Mouse (Mus musculus) heart, embryonic 12.5 days (tissue): Measurements from ENCODE around the gene Bnip2. TPM values are rescaled to one million over a fixed set of nuclear protein-coding genes. Genes with fewer than 3 reads are reported as not detected.

Experiments used
- ATAC-seq: fragments of 200-750 bp; cut with Nextera tagmentation; 2 replicates; pipeline ENCODE4 v1.8.0; 2017; ENCODE audit warnings: moderate TSS enrichment, moderate library complexity; ENCODE audit not compliant: insufficient number of reproducible peaks, low FRiP score
- H3K27ac ChIP-seq: fragments of 300-500 bp; sonication (generic); 2 replicates; pipeline ENCODE4 v1.5.1; 2016; ENCODE audit warnings: mild to moderate bottlenecking, moderate library complexity; ENCODE audit not compliant: poor library complexity, severe bottlenecking
- H3K27me3 ChIP-seq: fragments of 300-500 bp; sonication (generic); replicated peaks from 2 replicates; pipeline ENCODE4 v1.6.1; 2016; ENCODE audit warnings: mild to moderate bottlenecking, moderate library complexity
- H3K36me3 ChIP-seq: fragments of 300-500 bp; sonication (generic); 2 replicates; pipeline ENCODE4 v1.6.1; 2016; ENCODE audit warnings: mild to moderate bottlenecking, moderate library complexity
- H3K4me1 ChIP-seq: fragments of 300-500 bp; sonication (generic); replicated peaks from 2 replicates; pipeline ENCODE4 v1.6.1; 2016; ENCODE audit warnings: mild to moderate bottlenecking
- H3K4me2 ChIP-seq: fragments of 300-500 bp; sonication (generic); 2 replicates; pipeline ENCODE4 v1.6.1; 2016; ENCODE audit warnings: mild to moderate bottlenecking, moderate library complexity
- H3K4me3 ChIP-seq: fragments of 300-500 bp; sonication (generic); 2 replicates; pipeline ENCODE4 v1.5.1; 2016; ENCODE audit warnings: mild to moderate bottlenecking
- H3K9ac ChIP-seq: fragments of 300-500 bp; sonication (generic); 2 replicates; pipeline ENCODE4 v1.6.1; 2016; ENCODE audit warnings: mild to moderate bottlenecking, moderate library complexity
- H3K9me3 ChIP-seq: fragments of 300-500 bp; sonication (generic); replicated peaks from 2 replicates; pipeline ENCODE4 v1.6.1; 2016; ENCODE audit warnings: mild to moderate bottlenecking, moderate library complexity
- WGBS: fragments of 180-500 bp; shearing (Covaris S2); methylation state at CpG from one replicate; pipeline ENCODE4 v1.1.7; 2016; 5-methylcytosine and 5-hydroxymethylcytosine counted together
- polyA plus RNA-seq: library from polyadenylated mRNA; unstranded; fragments of >200 nt; fragmentation: Nextera tagmentation; extraction: Ambion mirVana; gene quantifications from 2 replicates; pipeline ENCODE4 v1.2.1, GENCODE M21; 2016

The Bnip2 gene
- polyA plus RNA-seq, result 119 and 127 TPM in 2 replicates

DNA sequence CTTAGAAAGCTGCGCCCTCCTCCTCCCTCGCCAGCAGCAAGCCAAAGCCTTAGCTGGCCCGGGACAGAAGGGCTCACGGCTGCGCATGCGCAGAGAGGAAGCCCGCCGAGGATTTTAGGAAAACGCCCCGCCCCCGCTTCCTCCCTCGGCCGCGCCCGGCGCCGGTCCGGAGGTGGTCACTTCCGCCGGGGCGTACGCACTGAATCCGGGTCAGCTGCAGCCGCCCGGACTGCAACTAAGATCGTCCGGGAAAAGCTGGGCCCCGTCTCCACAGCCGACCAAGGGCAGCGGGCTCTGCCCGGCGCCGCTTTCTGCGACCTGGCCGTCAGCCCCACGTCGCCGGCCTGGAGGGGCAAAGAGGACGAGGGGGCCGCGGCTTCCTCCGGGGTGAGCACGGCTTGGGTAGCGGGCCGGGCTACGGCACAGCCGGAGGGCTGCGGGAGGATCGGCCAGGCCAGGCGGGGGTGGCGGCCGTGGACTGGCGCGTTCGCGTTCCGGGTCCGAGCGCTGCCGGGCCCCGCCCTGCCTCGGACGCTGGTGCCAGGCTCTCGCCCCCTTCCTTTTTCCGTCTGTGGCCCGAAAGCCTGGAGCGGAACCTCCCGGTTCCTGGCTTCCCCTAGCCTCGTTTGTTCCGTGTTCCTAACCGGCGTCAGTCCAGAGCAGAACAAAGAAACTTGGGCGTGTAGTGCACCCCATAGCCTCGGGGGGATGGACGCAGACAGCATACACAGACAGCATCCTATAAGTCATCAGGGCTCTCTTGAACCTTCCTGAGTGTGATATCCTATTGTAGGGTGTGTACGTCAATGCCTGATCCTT is at the start of gene Bnip2:
Bnip2 (plus strand) TSS at position 164 of the 819 bp plus-strand sequence.
- Histone ChIP-seq H3K27ac (peak within 1 kb of the TSS; percentile 97), H3K4me3 (peak within 1 kb of the TSS; percentile 96), H3K27me3 (no peaks in the 10 kb centered on the region), H3K4me2 (peak within 1 kb of the TSS; percentile 80), H3K36me3 (peaks cover 10% of the 10 kb centered on the region; the same call in 1 of the 2 replicates), H3K4me1 (peaks cover 39% of the 10 kb centered on the region), H3K9ac (peak within 1 kb of the TSS; percentile 98), H3K9me3 (no peaks in the 10 kb centered on the region)
- WGBS, result under 1% methylated on average over 76 of the region's 76 CpGs
- ATAC-seq, result peak; percentile 94

DNA sequence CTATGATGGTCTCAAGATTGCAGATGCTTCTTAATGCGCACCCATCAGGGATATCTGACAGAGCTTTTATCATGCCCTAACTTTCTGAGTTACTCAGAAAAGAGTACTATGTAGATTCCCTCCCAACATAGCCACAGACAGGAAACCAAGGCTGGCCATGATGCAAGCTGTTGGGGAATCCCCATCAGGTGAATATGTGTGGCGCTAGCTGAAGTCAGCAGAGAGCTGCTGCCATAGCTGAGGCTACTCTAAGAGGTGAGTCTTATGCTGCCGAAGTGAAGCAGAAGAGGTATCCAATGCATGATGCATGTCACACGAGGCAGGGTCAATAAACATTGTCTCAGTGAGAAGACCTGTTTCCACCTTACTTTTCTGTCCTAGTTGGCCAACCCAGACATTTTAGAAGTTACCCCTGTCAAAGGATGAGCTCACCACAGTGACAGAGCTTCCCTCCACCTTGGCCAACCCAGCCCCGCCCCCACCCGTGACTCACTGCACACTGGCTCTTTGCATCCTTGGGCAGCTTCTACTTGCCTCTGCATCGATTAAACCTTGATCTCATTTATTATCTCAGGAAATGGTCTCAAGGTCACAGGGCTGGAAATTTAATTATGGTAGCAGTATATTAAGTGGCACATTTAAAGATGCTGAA is 48.3 kb upstream of the Bnip2 start:
- no peak for ATAC-seq
- Histone ChIP-seq H3K4me1 (no peaks in the 10 kb centered on the region), H3K9ac (no peak overlapping the region), H3K4me2 (no peak overlapping the region), H3K27me3 (no peaks in the 10 kb centered on the region), H3K9me3 (no peaks in the 10 kb centered on the region), H3K27ac (no peak overlapping the region), H3K4me3 (no peak overlapping the region), H3K36me3 (no peaks in the 10 kb centered on the region)
- whole genome bisulfite sequencing, result 83% methylated on average over 7 of the region's 7 CpGs

DNA sequence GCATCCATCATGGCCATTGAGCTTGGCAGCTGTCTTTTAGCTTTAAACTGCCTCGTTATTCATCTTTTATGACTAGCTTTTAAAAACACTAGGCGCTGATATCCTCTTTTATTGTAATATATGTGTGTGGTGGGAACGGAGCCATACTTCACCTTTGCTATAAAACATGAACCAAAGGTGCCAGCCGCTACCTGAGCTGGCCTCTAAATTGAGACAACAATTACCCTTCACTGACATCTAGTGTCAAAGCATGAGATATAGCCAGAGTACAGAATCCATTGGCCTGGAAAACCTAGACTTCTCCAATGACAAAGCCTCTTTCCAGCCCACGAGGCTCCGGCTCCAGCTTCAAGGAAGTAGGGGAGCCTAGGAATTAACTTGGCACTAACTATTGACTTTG is 47.7 kb upstream of the Bnip2 start:
- H3K27me3 ChIP-seq, result no peaks in the 10 kb centered on the region
- H3K9me3 ChIP-seq, result no peaks in the 10 kb centered on the region
- H3K27ac ChIP-seq, result no peak overlapping the region
- no peaks in the 10 kb centered on the region for H3K36me3 ChIP-seq
- no peak for ATAC-seq
- no peak overlapping the region for H3K4me3 ChIP-seq
- H3K4me2 ChIP-seq, result no peak overlapping the region
- H3K9ac ChIP-seq, result no peak overlapping the region
- 77% methylated on average over 6 of the region's 6 CpGs for WGBS
- no peaks in the 10 kb centered on the region for H3K4me1 ChIP-seq

DNA sequence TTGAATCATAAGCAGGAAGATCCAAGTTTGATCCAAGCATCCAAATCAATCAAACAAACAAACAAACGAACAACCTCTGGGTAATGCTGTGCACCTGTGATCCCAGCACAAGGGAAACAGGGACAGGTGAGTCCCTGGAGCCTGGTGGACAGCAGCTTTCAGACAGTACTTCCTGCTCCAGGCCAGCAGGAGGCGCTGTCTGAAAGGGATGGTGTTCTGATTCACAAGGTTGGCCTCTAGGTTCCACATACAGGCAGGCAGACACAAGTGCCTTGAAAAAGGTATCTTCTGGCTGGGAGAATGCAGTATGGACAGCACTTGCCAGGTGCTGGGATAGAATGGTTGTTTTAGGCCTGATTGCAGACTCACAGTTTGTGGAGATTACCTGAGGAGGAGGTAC is 40.3 kb upstream of the Bnip2 start:
- Histone ChIP-seq H3K4me2 (no peak overlapping the region), H3K27ac (no peak overlapping the region), H3K9me3 (no peaks in the 10 kb centered on the region), H3K4me1 (no peaks in the 10 kb centered on the region), H3K9ac (no peak overlapping the region), H3K27me3 (no peaks in the 10 kb centered on the region), H3K4me3 (no peak overlapping the region), H3K36me3 (no peaks in the 10 kb centered on the region)
- 10% methylated on average over 2 of the region's 2 CpGs for WGBS
- ATAC-seq, result no peak

DNA sequence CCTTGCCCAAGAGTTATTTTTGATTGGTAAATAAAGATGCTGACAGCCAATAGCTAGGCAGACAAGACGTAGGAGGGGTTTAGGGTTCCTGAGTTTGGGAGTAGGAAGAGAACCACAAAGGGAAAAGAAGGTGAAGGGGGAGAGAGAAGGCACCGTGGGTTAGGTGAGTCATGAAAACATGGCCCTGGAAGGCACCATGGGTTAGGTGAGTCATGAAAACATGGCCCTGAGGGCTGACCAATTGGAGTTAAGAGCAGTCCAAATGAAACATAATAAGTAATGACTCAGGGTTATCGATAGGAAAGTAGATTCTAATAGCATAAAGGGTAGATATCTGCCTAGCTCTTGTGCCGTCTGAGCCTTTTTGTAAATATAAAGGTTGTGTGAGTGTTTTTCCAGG is 39.6 kb upstream of the Bnip2 start:
- Histone ChIP-seq H3K27ac (no peak overlapping the region), H3K4me3 (no peak overlapping the region), H3K36me3 (no peaks in the 10 kb centered on the region), H3K4me1 (no peaks in the 10 kb centered on the region), H3K27me3 (no peaks in the 10 kb centered on the region), H3K9ac (no peak overlapping the region), H3K4me2 (no peak overlapping the region), H3K9me3 (no peaks in the 10 kb centered on the region)
- ATAC-seq, result no peak
- WGBS, result 70% methylated on average over 4 of the region's 4 CpGs

DNA sequence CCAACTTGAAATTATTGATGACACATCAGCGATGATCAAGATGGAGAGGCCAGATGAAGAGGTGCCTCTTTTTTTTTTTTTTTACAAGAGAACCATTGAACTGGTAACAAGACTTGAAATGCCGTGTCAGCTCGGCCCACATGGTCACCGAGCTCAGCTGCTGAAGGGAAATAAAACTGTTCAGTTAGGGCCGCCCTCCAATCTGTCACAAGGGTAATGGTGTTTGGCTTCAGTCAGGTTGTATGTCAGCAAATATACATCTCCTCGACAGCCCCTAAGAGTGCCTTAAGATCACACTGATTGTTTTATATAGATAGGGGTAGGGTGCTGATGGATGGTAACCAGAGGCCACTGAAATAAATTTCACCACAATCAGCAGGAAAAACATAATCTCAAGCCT is 28.3 kb upstream of the Bnip2 start:
- H3K4me1 ChIP-seq, result 0 out of 2 replicates have a peak, but pooled peaks cover 4% of the 10 kb centered on the region
- no peaks in the 10 kb centered on the region for H3K27me3 ChIP-seq
- no peak overlapping the region for H3K4me2 ChIP-seq
- peaks cover 12% of the 10 kb centered on the region for H3K9me3 ChIP-seq
- no peaks in the 10 kb centered on the region for H3K36me3 ChIP-seq
- no peak overlapping the region for H3K4me3 ChIP-seq
- H3K27ac ChIP-seq, result no peak overlapping the region
- ATAC-seq, result no peak
- no peak overlapping the region for H3K9ac ChIP-seq
- 47% methylated on average over 6 of the region's 6 CpGs for WGBS

DNA sequence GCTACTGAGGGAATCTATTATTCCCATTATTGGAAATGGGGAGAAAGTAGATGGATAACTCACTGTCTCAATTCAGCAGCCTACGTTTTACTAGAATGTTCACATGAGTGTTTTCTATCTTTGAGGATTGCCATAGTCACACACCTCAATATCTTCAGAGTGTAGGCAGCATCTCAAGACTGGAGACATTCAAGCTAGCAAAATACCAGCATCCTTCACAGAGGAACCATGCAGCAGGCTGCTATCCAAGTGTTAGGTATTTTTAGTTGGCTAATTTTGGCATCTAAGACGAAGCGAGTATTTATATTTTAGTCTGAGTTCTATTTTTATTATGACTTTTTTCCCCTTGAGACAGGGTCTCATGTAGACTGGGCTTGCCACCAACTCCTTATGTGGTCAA is 24.9 kb upstream of the Bnip2 start:
- peaks cover 12% of the 10 kb centered on the region for H3K9me3 ChIP-seq
- H3K27ac ChIP-seq, result no peak overlapping the region
- H3K9ac ChIP-seq, result no peak overlapping the region
- no peak overlapping the region for H3K4me3 ChIP-seq
- no peak for ATAC-seq
- WGBS, result 50% methylated on average over 3 of the region's 3 CpGs
- H3K4me1 ChIP-seq, result 0 out of 2 replicates have a peak, but pooled peaks cover 4% of the 10 kb centered on the region
- no peak overlapping the region for H3K4me2 ChIP-seq
- H3K27me3 ChIP-seq, result no peaks in the 10 kb centered on the region
- no peaks in the 10 kb centered on the region for H3K36me3 ChIP-seq

DNA sequence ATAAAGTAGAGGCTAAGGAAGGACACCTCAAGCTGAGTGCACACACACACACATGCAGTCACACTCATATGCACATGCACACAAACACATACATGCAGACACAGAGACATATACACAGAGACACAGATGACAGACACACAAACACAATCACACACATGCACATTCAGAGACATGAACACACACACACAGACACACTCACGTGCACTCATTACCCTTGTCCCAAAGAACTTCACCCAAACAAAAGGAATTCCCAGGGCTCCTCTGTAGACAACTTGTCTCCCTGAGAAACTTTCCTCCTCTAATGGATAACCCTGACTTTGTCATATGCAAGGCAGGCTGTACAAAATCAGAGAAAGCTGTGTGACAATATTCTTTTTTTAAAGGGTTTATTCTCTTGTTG is 3.7 kb upstream of the Bnip2 start:
- no peak overlapping the region for H3K4me3 ChIP-seq
- WGBS, result 76% methylated on average over 1 of the region's 1 CpGs

DNA sequence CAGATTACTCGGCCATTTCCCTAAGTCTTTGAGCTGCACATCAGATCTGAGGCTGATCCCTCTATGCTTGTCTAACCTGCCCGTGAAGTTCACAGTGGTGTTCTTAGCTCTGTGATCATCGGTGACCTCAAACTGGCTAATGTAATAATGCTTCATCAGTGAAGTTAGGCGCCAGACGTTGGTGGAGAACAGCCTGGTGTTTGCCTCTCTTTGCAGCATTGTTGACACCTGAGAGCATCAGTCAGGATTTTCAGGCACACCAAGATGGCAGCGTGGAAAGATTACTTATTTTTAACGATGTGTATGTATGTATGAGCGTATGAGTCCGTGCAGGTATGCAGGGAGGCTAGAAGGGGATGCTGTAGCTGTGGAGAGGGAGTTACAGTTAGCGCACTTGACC is 3.2 kb upstream of the Bnip2 start:
- Histone ChIP-seq H3K27me3 (no peaks in the 10 kb centered on the region), H3K4me1 (peaks cover 11% of the 10 kb centered on the region), H3K4me2 (no peak overlapping the region), H3K27ac (no peak overlapping the region), H3K9ac (no peak overlapping the region), H3K9me3 (no peaks in the 10 kb centered on the region), H3K36me3 (no peaks in the 10 kb centered on the region), H3K4me3 (no peak overlapping the region)
- ATAC-seq, result no peak
- 82% methylated on average over 10 of the region's 10 CpGs for WGBS

More for the DNA sequence above, 3.7 kb upstream of the Bnip2 start:
- H3K4me2 ChIP-seq, result no peak overlapping the region
- H3K27me3 ChIP-seq, result no peaks in the 10 kb centered on the region
- no peaks in the 10 kb centered on the region for H3K9me3 ChIP-seq
- no peaks in the 10 kb centered on the region for H3K36me3 ChIP-seq
- no peak overlapping the region for H3K9ac ChIP-seq
- H3K27ac ChIP-seq, result no peak overlapping the region
- peaks cover 6% of the 10 kb centered on the region for H3K4me1 ChIP-seq
- ATAC-seq, result no peak

DNA sequence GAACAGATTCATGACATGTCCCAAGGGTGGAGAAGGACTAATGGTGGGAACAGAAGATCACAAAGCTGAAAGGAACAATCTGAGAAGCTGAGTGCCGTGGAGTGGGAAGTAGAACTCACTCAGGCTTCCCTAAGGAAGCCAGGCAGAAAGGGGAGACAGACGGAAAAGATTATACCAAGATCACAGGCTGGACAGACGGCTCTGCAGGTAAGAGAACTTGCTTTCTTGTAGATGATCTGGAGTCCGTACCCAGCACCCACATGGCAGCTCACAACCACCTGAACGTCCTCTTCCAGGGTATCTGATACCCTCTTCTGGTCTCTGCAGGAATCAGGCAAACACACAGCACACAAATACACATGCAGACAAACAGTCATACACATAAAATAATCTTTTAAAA is 2.7 kb upstream of the Bnip2 start:
- H3K4me2 ChIP-seq, result no peak overlapping the region
- H3K9ac ChIP-seq, result no peak overlapping the region
- peaks cover 16% of the 10 kb centered on the region for H3K4me1 ChIP-seq
- H3K36me3 ChIP-seq, result no peaks in the 10 kb centered on the region
- H3K27me3 ChIP-seq, result no peaks in the 10 kb centered on the region
- no peak overlapping the region for H3K4me3 ChIP-seq
- no peaks in the 10 kb centered on the region for H3K9me3 ChIP-seq
- no peak for ATAC-seq
- no peak overlapping the region for H3K27ac ChIP-seq
- 81% methylated on average over 5 of the region's 5 CpGs for WGBS

DNA sequence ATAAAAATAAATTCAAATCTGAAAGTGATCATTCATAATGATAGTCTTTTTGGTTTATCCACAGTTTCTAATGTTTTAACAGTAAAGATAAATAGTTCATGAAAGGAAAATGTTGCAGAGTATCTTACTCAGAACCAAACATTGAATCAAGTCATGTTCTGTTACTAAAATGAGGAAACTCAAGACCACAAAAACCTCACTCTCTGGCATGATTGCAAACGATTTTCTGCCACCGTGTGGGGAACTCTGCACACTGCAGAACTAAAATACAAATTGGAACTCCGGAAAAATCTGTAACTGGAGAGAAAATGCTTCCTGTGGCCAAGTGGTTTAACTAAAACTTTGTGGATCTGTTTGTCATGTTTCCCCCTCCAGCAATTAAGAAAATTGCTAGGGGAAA is 1.7 kb upstream of the Bnip2 start:
- no peaks in the 10 kb centered on the region for H3K9me3 ChIP-seq
- no peak overlapping the region for H3K27ac ChIP-seq
- H3K9ac ChIP-seq, result no peak overlapping the region
- peaks cover 7% of the 10 kb centered on the region; the same call in 1 of the 2 replicates for H3K36me3 ChIP-seq
- no peaks in the 10 kb centered on the region for H3K27me3 ChIP-seq
- ATAC-seq, result no peak
- peaks cover 25% of the 10 kb centered on the region for H3K4me1 ChIP-seq
- H3K4me2 ChIP-seq, result no peak overlapping the region
- WGBS, result under 1% methylated on average over 3 of the region's 3 CpGs
- H3K4me3 ChIP-seq, result no peak overlapping the region
